Comparison of ENCODE assay signal across 8 mouse cellular contexts in genomic region chr8:69329289-69329688, GRCm38 (mm10). TPM values are rescaled to one million over a fixed set of nuclear protein-coding genes. Genes with fewer than 3 reads are reported as not detected.
DNase-seq lines count a peak whose midpoint lies in the region; ATAC-seq and TF ChIP-seq lines count a peak whose summit lies in the region.
"Not testable (repeated sequence)": the region's sequence is repeated elsewhere in the genome, so short reads cannot be mapped to it uniquely, and the experiment has no call there.

No protein-coding gene starts in this region.

- 58% methylated on average over 6 of the region's 6 CpGs for WGBS in embryonic facial prominence, embryonic 15.5 days
- 55% methylated on average over 6 of the region's 6 CpGs for WGBS in heart, embryonic 11.5 days (ENCODE audit: insufficient replicate concordance)
- WGBS in hindbrain, postnatal 0 days: 54% methylated on average over 6 of the region's 6 CpGs
- WGBS in limb, embryonic 11.5 days: 68% methylated on average over 6 of the region's 6 CpGs
- WGBS in lung, embryonic 15.5 days: 53% methylated on average over 6 of the region's 6 CpGs
- WGBS in midbrain, postnatal 0 days: 52% methylated on average over 6 of the region's 6 CpGs
- 46% methylated on average over 6 of the region's 6 CpGs for WGBS in stomach, embryonic 16.5 days

- not testable (repeated sequence) for H3K4me1 ChIP-seq in embryonic facial prominence, embryonic 15.5 days; heart, embryonic 11.5 days (ENCODE audit: control insufficient read depth, insufficient read depth, low read length); hindbrain, postnatal 0 days (ENCODE audit: insufficient read depth, low read length); limb, embryonic 11.5 days (ENCODE audit: control insufficient read depth, insufficient read depth, low read length); lung, embryonic 15.5 days; midbrain, postnatal 0 days (ENCODE audit: insufficient read depth, low read length); stomach, embryonic 16.5 days (ENCODE audit: control insufficient read depth, insufficient read depth, low read length)

- TF ChIP-seq CTCF in brain, embryonic 14.5 days (IDR thresholded peaks at IDR 0.05; ENCODE audit: borderline replicate concordance, extremely low read depth, insufficient read depth, insufficient read length); hindbrain, postnatal 0 days (IDR thresholded peaks at IDR 0.05; ENCODE audit: low read depth); midbrain, postnatal 0 days (IDR thresholded peaks at IDR 0.05): not testable (repeated sequence)

- not testable (repeated sequence) for H3K9ac ChIP-seq in embryonic facial prominence, embryonic 15.5 days; hindbrain, postnatal 0 days (replicated peaks; ENCODE audit: low read length); limb, embryonic 11.5 days (ENCODE audit: low read length)
- H3K9ac ChIP-seq in heart, embryonic 11.5 days (ENCODE audit: low read depth, low read length): peak overlapping the region; percentile 49; the same call in 1 of the 2 replicates
- peak overlapping the region; percentile 27 for H3K9ac ChIP-seq in lung, embryonic 15.5 days
- peak overlapping the region; percentile 46; the same call in 1 of the 2 replicates for H3K9ac ChIP-seq in midbrain, postnatal 0 days (replicated peaks; ENCODE audit: low read length, poor library complexity, severe bottlenecking)
- H3K9ac ChIP-seq in stomach, embryonic 16.5 days (ENCODE audit: low read length): peak overlapping the region; percentile 53

- peak overlapping the region; percentile 39 for H3K4me3 ChIP-seq in embryonic facial prominence, embryonic 15.5 days (replicated peaks)
- H3K4me3 ChIP-seq in heart, embryonic 11.5 days (ENCODE audit: low read depth, low read length): peak overlapping the region; percentile 40
- H3K4me3 ChIP-seq in hindbrain, postnatal 0 days (ENCODE audit: low read length): peak overlapping the region; percentile 37
- H3K4me3 ChIP-seq in limb, embryonic 11.5 days (ENCODE audit: low read depth, low read length): not testable (repeated sequence)
- peak overlapping the region; percentile 37 for H3K4me3 ChIP-seq in lung, embryonic 15.5 days
- peak overlapping the region; percentile 39 for H3K4me3 ChIP-seq in midbrain, postnatal 0 days (ENCODE audit: low read depth, low read length)
- peak overlapping the region; percentile 31 for H3K4me3 ChIP-seq in stomach, embryonic 16.5 days (replicated peaks; ENCODE audit: low read length)

- not testable (repeated sequence) for H3K27me3 ChIP-seq in embryonic facial prominence, embryonic 15.5 days; heart, embryonic 11.5 days (ENCODE audit: control insufficient read depth, insufficient read depth, low read length); hindbrain, postnatal 0 days (ENCODE audit: insufficient read depth, low read length); limb, embryonic 11.5 days (ENCODE audit: control insufficient read depth, insufficient read depth, low read length); lung, embryonic 15.5 days; midbrain, postnatal 0 days (ENCODE audit: insufficient read depth, low read length); stomach, embryonic 16.5 days (ENCODE audit: control insufficient read depth, insufficient read depth, low read length)

- not testable (repeated sequence) for H3K9me3 ChIP-seq in embryonic facial prominence, embryonic 15.5 days (replicated peaks); heart, embryonic 11.5 days (replicated peaks; ENCODE audit: control insufficient read depth, low read length); hindbrain, postnatal 0 days (ENCODE audit: low read length); limb, embryonic 11.5 days (ENCODE audit: control insufficient read depth, low read length); lung, embryonic 15.5 days; midbrain, postnatal 0 days (ENCODE audit: low read length); stomach, embryonic 16.5 days (replicated peaks; ENCODE audit: control insufficient read depth, low read length)

- not testable (repeated sequence) for H3K27ac ChIP-seq in embryonic facial prominence, embryonic 15.5 days (replicated peaks); heart, embryonic 11.5 days (ENCODE audit: low read depth, low read length); hindbrain, postnatal 0 days; limb, embryonic 11.5 days (replicated peaks; ENCODE audit: low read depth, low read length); lung, embryonic 15.5 days; midbrain, postnatal 0 days (ENCODE audit: low read depth, low read length); stomach, embryonic 16.5 days (ENCODE audit: low read length)

- ATAC-seq in embryonic facial prominence, embryonic 15.5 days (ENCODE audit: insufficient number of reproducible peaks, low FRiP score, low TSS enrichment, low read depth); heart, embryonic 11.5 days (replicated peaks; ENCODE audit: insufficient number of reproducible peaks, low FRiP score, low TSS enrichment); hindbrain, postnatal 0 days; limb, embryonic 11.5 days (ENCODE audit: insufficient number of reproducible peaks, low FRiP score, low TSS enrichment, low read depth); lung, embryonic 15.5 days (ENCODE audit: borderline replicate concordance, extremely low read depth, low FRiP score, low TSS enrichment); midbrain, postnatal 0 days (ENCODE audit: low FRiP score); stomach, embryonic 16.5 days (ENCODE audit: insufficient read depth, low FRiP score): not testable (repeated sequence)

- not testable (repeated sequence) for TF ChIP-seq POLR2A in brain, embryonic 14.5 days (IDR thresholded peaks at IDR 0.05; ENCODE audit: borderline replicate concordance, extremely low read depth, insufficient read depth, insufficient read length, poor library complexity, severe bottlenecking)

- DNase-seq in brain, embryonic 14.5 days (ENCODE audit: low read depth): peak; percentile 9
- peak; percentile 3 for DNase-seq in hindbrain, postnatal 0 days (ENCODE audit: low spot score)
- DNase-seq in limb, embryonic 11.5 days (ENCODE audit: low spot score): not testable (repeated sequence)
- DNase-seq in midbrain, postnatal 0 days (ENCODE audit: low spot score): peak; percentile 3

- H3K4me2 ChIP-seq in embryonic facial prominence, embryonic 15.5 days (replicated peaks): peak overlapping the region; percentile 63
- peak overlapping the region; percentile 72 for H3K4me2 ChIP-seq in heart, embryonic 11.5 days
- peak overlapping the region; percentile 62 for H3K4me2 ChIP-seq in hindbrain, postnatal 0 days (ENCODE audit: low read depth, low read length)
- H3K4me2 ChIP-seq in limb, embryonic 11.5 days (ENCODE audit: low read depth, severe bottlenecking): peak overlapping the region; percentile 38; the same call in 1 of the 2 replicates
- peak overlapping the region; percentile 69 for H3K4me2 ChIP-seq in lung, embryonic 15.5 days
- peak overlapping the region; percentile 60 for H3K4me2 ChIP-seq in midbrain, postnatal 0 days (ENCODE audit: low read depth, low read length, poor library complexity, severe bottlenecking)
- peak overlapping the region; percentile 64 for H3K4me2 ChIP-seq in stomach, embryonic 16.5 days (ENCODE audit: low read depth, low read length)

- not testable (repeated sequence) for H3K36me3 ChIP-seq in embryonic facial prominence, embryonic 15.5 days; heart, embryonic 11.5 days (ENCODE audit: control insufficient read depth, insufficient read depth, low read length); hindbrain, postnatal 0 days (ENCODE audit: insufficient read depth, low read length); limb, embryonic 11.5 days (ENCODE audit: control insufficient read depth, insufficient read depth, low read length); lung, embryonic 15.5 days; midbrain, postnatal 0 days (ENCODE audit: insufficient read depth, low read length); stomach, embryonic 16.5 days (ENCODE audit: control insufficient read depth, insufficient read depth, low read length)

RNA-seq across cellular contexts. Expression of gene D130040H23Rik, which starts 58.4 kb away (rescaled TPM):
- 3.8 and 7.3 TPM in 2 replicates for polyA plus RNA-seq in brain, embryonic 14.5 days (2012; rRNA removed)
- 3.8 and 4.8 TPM in 2 replicates for polyA plus RNA-seq in embryonic facial prominence, embryonic 15.5 days (2015; fragmentation: Nextera tagmentation; extraction: Ambion mirVana)
- 1.5 and 5.2 TPM in 2 replicates for polyA plus RNA-seq in heart, embryonic 11.5 days (2014; fragmentation: Nextera tagmentation; extraction: Ambion mirVana)
- total RNA-seq in hindbrain, postnatal 0 days (2014; rRNA removed): 5.6 and 10.9 TPM in 2 replicates
- 7.7 and 8.4 TPM in 2 replicates for polyA plus RNA-seq in hindbrain, postnatal 0 days (2015; fragmentation: Nextera tagmentation; extraction: Ambion mirVana)
- 5.1 and 6.7 TPM in 2 replicates for polyA plus RNA-seq in limb, embryonic 11.5 days (2014; fragmentation: Nextera tagmentation; extraction: Ambion mirVana)
- 4.6 and 6.6 TPM in 2 replicates for polyA plus RNA-seq in lung, embryonic 15.5 days (2015; fragmentation: Nextera tagmentation; extraction: Ambion mirVana)
- total RNA-seq in midbrain, postnatal 0 days (2014; rRNA removed): 10.5 and 14.7 TPM in 2 replicates
- polyA plus RNA-seq in midbrain, postnatal 0 days (2015; fragmentation: Nextera tagmentation; extraction: Ambion mirVana): 6.5 and 7.3 TPM in 2 replicates
- 5.2 and 6.7 TPM in 2 replicates for polyA plus RNA-seq in stomach, embryonic 16.5 days (2015; fragmentation: Nextera tagmentation; extraction: Ambion mirVana)
